Mouse (Mus musculus) WW6 (cell line): ENCODE measurements around the gene Sdk1.

Experiments
- DNase-seq: peaks from one replicate; pipeline ENCODE4 v3.0.0-alpha.2; 2013; ENCODE audit warnings: low read depth, low spot score

Sdk1 gene

DNA sequence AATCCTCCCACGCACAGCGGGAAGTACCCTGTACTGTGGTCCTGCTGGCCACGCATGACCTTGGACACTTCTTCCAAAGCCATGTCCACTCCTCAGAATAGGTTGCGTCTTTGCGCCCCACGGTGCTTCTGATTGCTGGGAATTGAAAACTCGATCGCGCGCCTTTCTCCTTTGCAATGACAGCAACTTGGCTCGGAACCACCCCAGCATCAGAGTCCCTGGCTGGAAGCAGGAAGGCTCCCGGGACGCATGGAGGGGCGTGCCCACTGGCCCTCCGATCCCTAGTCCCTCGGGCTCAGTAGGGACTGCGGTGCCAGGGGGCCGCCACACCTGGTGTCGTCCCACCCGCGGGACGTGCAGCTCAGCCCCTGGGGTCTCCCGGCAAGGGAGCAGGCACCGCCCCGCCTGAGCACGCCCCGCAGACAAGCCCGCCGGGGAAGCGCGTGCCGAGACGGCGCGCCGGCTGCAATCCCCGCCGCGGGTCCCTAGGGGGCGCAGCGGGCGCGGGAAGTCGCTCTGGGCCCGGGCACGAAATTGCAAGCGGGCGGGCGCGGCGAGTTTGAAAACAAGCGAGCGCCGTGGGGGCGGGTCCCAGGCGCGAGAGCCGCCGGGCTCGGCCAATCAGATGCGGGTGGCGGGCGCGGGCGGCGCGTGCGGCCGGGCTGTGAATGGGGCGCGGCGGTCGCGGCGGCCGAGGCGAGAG lies at the start of gene Sdk1:
Gene Sdk1 (plus strand): TSS at position 650 of the 703 bp plus-strand sequence.
- DNase-seq = peak; percentile 78

- no peak for DNase-seq
These were observed 44.0 kb upstream of the Sdk1 start for GRCm38 (mm10) chr5:141197278-141197677.

- DNase-seq = no peak
These were observed 38.8 kb upstream of the Sdk1 start for GRCm38 (mm10) chr5:141202276-141203065.

DNA sequence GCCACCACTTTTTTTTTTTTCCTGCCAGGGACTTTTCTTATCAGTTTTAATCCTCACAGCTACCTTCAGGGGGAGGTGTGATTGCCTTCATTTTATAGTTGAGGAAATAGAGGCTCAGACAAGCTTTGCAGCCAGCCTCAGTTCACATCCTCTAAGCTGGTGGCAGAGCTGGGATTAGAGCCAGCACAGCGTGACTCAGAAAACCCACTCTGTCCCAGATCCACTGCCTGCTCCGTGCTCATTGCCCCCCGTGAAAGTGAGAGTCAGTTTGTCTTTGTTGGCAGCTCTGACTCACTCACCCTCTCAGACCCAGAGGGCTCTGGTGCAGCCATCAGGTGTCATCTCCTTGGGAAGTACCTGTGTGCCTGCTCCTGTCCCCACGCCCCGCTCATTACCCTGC lies 34.2 kb upstream of the Sdk1 start:
- DNase-seq = no peak

- no peak for DNase-seq
These were observed 16.0 kb upstream of the Sdk1 start for GRCm38 (mm10) chr5:141225243-141225642.

- DNase-seq = no peak
These were observed 7.0 kb upstream of the Sdk1 start for GRCm38 (mm10) chr5:141234326-141234725.

DNA sequence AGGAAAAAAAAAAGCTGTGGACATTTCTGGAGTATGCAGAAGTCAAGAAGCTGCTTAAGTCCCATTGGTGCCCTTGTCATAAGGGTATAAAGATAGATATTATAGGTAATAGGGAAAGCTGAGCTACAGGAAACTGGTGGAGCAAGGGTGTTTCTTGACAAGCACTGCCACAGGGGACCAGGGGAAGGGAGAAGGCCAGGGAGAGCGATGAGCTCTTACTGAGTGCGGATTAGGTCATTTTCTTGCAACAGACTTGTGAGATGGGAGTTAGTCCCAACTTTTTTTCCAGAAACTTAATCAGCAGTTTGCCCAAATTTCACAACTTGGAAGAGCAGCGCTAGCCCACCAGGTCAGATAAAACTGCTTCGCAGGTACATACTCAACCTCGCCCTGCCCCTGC lies 1.9 kb upstream of the Sdk1 start:
- DNase-seq = no peak

DNA sequence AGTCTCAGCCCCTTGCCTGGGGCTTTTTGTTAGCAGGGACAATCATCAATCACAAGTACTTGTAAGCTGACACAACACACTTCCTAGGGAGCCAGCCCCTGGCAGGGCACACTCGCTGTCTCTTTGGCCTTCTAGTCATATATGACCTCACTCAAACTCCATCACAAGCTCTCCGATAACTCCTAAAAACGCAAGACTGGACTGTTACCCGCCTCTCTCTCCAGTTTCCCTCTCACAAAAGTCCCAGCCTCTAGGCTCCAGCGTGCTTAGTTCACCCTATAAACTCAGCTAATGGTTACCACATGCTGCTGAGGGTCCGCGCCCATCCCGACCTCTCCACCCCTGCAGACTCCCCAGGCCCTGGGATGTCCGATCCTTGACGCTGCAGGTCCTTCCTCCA lies 849 bp upstream of the Sdk1 start:
- DNase-seq = no peak

GRCm38 (mm10) chr5:141241645-141242284 lies 475 bp downstream of the Sdk1 start:
- no peak for DNase-seq

DNA sequence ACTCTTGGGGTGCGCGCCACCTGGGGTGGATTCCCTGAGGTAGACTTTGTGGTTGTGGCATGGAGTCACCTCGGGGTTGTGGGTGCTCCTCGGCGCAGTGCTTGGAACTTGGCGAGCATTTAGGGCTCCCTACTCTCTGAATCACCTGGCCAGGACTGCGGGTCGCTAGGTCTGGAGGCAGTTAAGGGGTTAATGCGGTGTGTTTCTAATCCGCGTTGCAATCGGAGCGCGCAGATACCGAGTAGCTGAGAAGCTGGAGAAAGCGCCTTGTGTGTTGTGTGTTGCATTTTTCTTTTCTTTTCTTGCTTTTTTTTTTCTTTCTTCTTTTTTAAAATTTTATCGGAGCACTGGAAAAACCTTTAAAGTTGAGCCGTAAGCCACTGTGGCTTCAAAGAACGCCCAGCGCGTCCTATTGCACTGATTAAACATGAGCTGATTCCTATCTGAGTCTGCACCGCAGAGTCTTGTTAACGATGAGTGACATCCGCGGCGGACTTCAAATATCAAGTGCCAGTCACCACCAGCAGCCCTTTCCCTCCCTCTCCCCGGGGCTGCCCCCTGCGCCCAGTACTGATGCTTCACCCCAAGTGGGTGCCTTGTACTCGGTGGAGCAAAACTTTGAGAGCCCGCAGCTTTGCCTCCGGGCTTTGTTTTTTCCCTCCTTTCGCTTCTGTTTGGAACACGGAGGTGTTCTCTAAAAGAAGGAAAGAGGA lies 2.1 kb downstream of the Sdk1 start:
- DNase-seq = no peak

DNA sequence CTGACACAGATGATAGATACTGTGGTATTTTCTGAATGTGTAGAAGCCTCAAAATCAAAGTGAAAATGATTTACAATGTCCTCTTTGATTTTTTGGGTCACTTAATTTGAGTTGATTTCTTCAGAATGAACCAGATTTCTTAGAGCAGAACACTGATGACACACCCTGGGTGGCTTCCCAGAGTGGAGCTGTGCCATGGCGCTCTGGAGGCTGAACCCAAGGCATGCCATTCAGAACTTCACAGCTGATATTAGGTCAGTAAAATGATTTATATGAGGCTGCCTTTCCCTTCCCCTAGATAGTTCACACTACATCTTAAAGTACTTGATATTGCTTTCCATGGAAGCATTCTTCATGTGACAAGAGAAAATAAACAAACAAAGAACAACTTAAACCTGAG lies 23.0 kb downstream of the Sdk1 start:
- no peak for DNase-seq

- DNase-seq = no peak
These were observed 35.8 kb downstream of the Sdk1 start for GRCm38 (mm10) chr5:141277112-141277511.

DNA sequence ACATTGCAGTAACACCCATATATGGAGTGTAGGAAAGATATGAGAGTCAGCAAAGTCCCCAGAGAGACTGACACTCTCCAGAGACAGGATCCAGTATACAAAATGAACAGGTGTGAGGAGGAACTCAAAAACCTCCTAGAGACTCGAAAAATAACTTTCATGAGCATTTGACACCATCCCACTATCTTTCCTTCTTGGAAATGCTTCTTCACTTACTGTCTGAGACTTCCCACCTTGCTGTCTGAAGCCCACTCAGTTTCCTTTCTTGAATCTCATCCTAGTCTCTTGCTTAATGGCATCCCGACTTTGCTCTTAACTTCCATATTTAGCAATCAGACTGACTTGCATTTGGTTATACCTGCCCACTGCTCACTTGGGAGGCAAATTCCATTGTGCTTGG lies 40.5 kb downstream of the Sdk1 start:
- no peak for DNase-seq

GRCm38 (mm10) chr5:141289611-141290010 lies 48.3 kb downstream of the Sdk1 start:
- DNase-seq = no peak

DNA sequence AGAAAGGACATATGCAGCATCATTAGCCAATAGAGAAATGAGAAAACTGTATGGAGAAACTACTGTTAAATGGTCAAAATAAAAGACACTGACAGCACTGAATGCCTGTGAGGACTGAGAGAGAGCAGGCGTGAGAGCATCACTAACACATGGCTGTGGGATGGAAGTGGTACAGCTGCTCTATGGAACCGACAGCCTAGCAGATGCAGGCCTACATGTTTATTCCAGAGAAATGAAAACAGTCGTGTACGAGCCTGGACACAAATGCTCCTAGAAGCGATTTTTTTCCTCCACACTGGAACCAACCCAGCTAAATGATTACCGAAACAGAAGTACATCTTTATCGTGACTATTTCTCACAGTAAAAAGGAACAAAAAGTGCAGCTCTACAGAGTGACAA lies 54.0 kb downstream of the Sdk1 start:
- no peak for DNase-seq

DNA sequence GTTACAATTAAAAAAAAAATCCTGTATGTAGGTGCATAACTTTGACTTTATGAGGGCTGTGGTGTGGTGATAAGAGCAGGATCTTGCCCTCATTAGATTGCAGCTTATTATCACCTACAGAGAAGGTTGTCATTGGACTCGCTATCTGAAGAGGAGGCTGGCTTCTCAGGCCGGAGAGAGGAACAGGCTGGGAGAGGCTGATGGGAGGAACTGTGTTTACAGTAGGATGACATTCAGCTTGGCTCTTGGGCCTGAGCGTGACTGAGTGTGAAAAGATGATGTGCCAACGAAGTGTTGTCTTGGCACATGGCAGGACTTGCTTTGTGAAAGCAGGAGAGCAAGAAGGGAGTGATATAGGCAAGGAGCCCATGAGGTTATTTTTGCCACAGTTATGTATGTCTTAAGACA lies 61.0 kb downstream of the Sdk1 start:
- DNase-seq = no peak

GRCm38 (mm10) chr5:141303746-141304145 lies 62.5 kb downstream of the Sdk1 start:
- DNase-seq = no peak

- no peak for DNase-seq
These were observed 63.4 kb downstream of the Sdk1 start for GRCm38 (mm10) chr5:141304706-141305105.

DNA sequence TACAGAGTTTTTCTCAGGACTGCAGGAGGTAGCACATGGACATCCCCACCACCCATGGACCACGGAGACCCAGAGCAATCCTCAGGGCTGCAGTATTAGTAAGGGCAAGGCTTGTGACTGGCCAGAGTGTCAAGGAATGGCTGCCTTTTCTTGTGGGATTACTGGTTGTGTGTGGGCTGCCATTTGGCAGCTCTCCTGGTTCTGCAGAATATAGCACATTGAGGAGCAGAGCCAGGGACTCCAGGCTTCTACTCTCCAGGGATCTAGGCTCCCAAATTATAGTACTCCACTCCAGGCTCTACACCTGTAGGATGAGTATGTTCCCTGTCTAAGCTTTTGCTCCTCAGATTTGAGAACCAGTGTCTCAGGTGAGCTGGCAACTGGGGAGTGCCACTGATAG lies 69.4 kb downstream of the Sdk1 start:
- no peak for DNase-seq

DNA sequence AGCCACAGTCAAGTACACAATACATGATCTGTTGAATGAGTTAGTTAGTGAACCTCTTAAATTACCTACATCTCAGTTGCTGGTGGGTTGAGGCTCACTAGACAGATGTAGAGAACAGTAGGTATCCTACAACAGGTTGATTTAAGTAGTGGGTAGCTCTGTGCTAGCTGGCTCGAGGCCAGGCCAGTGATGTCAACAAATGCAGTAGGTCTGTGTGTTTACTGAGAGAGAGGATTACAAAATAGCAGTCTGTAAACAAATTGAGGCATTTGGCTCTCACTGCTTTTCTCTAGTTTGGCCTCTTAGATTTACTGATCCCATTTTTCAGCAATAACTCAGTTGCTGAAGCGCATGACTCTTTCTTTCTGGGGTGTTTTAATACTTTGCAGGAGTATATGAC lies 70.5 kb downstream of the Sdk1 start:
- DNase-seq = no peak

DNA sequence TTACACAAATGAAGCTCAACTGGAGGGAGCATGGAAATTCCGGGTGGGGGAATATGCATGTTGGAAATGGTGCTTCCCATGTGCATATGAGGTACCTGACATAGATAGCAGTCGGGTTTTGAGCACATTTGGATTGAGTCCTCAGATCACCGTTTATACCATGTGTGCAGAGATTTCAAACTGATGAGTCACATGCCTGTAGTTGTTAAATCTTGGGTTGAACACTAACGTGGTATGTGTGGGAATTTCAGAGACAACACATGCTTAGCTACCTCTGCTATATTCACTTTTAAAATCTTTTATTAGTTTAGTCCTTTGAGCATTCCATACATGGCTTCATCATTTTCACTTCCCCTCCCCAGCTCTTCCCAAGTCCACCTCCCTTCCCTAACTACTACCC lies 71.0 kb downstream of the Sdk1 start:
- DNase-seq = no peak

DNA sequence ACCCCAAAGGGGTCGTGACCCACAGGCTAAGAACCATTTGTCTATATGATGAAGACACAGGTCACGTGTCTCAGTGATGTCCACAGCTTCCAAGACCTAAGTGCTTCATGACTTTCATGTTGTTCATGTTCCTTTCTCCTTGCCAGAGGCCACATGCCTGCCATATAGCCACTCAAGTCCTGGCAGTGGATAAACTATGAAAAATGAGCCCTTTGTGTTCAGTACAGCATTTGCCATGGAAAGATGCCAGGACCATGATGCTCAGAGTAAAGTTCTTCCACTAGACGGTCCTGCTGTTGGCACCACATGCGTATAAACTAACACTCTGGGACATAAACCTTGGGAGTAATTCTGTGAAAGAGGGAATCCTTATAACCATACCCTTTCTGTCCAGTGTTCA lies 75.8 kb downstream of the Sdk1 start:
- no peak for DNase-seq
